Mouse (Mus musculus): ENCODE measurements around the gene Tasp1. TPM values are rescaled to one million over a fixed set of nuclear protein-coding genes. Genes with fewer than 3 reads are reported as not detected.

Gene Tasp1
- polyA plus RNA-seq, 2 experiments = 6.1 to 13.9 TPM

DNA sequence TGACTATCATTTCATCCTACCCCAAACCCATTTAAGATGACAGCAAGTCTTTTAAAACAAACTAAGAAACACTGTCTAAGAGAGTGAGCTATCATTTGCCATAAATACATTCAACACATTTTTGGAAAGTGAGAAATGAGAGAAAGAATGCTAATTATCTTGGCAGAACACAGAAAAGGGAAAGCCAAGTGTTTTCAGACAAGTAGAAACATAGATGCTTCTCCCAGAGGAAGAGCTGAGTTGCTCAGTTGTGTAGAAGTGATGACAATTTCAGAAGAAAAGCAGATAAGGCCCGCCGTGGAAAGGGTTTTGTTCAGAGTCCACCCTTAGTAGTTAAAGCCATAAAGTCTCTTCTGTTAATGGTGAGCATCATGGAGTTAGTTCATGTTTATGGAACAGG is 281.7 kb downstream of the Tasp1 start:
- WGBS (ENCODE audit: insufficient replicate concordance) = 47% methylated on average over 2 of the region's 2 CpGs
- Histone ChIP-seq H3K4me1 (replicated peaks; ENCODE audit: control insufficient read depth in 2 of 2, insufficient read depth in 2 of 2, low read length in 1 of 2) (no peaks in the 10 kb centered on the region), H3K36me3 (replicated peaks; ENCODE audit: control insufficient read depth, insufficient read depth, low read depth) (no peaks in the 10 kb centered on the region), H3K27me3 (ENCODE audit: control insufficient read depth, insufficient read depth, low read length) (no peaks in the 10 kb centered on the region), H3K9ac (replicated peaks) (no peak overlapping the region), H3K9me3 (ENCODE audit: control insufficient read depth, low read length) (no peaks in the 10 kb centered on the region), H3K27ac (no peak overlapping the region), H3K4me3 (ENCODE audit: insufficient read depth in 1 of 2, low read depth in 2 of 2, low read length in 2 of 2) (no peak overlapping the region), H3K4me2 (ENCODE audit: low read depth) (no peak overlapping the region)
- no peak for ATAC-seq (ENCODE audit: insufficient read depth)
- TF ChIP-seq CTCF (IDR thresholded peaks at IDR 0.05; ENCODE audit: low read depth) (no peak), EP300 (IDR thresholded peaks at IDR 0.05; ENCODE audit: low read depth) (no peak)
- DNase-seq (ENCODE audit: low read depth in 3 of 3, low spot score in 3 of 3) = no peak

DNA sequence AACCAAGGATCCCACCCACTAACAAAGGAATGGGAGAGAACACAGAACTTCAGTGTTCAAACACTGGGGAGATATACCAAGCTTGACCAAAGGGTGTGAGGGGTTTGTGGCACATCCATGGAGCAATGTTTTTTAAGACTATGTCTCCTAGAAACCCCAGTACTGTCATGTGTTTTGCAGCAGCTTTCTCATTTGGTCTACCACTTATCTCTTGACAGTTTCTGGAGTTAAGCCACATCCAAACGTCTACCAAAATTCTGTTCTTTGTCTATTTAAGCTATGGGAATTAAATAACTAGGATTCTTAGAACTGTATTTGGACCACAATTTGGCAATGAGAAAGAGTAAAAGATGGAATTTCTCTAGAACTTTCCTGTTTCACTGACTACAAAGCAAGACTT is 282.1 kb downstream of the Tasp1 start:
- no peak for ATAC-seq (ENCODE audit: insufficient read depth)
- H3K4me2 ChIP-seq (ENCODE audit: low read depth) = no peak overlapping the region
- H3K9ac ChIP-seq (replicated peaks) = no peak overlapping the region
- H3K27ac ChIP-seq = no peak overlapping the region
- no peaks in the 10 kb centered on the region for H3K27me3 ChIP-seq (ENCODE audit: control insufficient read depth, insufficient read depth, low read length)
- no peaks in the 10 kb centered on the region for H3K4me1 ChIP-seq (replicated peaks; ENCODE audit: control insufficient read depth in 2 of 2, insufficient read depth in 2 of 2, low read length in 1 of 2)
- 26% methylated on average over 1 of the region's 1 CpGs for WGBS (ENCODE audit: insufficient replicate concordance)
- no peak for TF ChIP-seq CTCF (IDR thresholded peaks at IDR 0.05; ENCODE audit: low read depth)
- TF ChIP-seq EP300 (IDR thresholded peaks at IDR 0.05; ENCODE audit: low read depth) = no peak
- H3K9me3 ChIP-seq (ENCODE audit: control insufficient read depth, low read length) = no peaks in the 10 kb centered on the region
- no peak for DNase-seq (ENCODE audit: low read depth in 3 of 3, low spot score in 3 of 3)
- H3K36me3 ChIP-seq (replicated peaks; ENCODE audit: control insufficient read depth, insufficient read depth, low read depth) = no peaks in the 10 kb centered on the region
- no peak overlapping the region for H3K4me3 ChIP-seq (ENCODE audit: insufficient read depth in 1 of 2, low read depth in 2 of 2, low read length in 2 of 2)

Other genes with a start within 250 kb of the Tasp1 start
- gene Gm17374, start 85.2 kb upstream of the Tasp1 start, polyA plus RNA-seq (2012; rRNA removed) = not detected in 2 replicates
- gene Gm17374, start 85.2 kb upstream of the Tasp1 start, polyA plus RNA-seq (2014; fragmentation: Nextera tagmentation; extraction: Ambion mirVana) = not detected in 2 replicates
- gene Esf1, start 103.8 kb upstream of the Tasp1 start, polyA plus RNA-seq (2012; rRNA removed) = 2.6 and 5.8 TPM in 2 replicates
- gene Esf1, start 103.8 kb upstream of the Tasp1 start, polyA plus RNA-seq (2014; fragmentation: Nextera tagmentation; extraction: Ambion mirVana) = 8.0 and 8.9 TPM in 2 replicates
- gene Ndufaf5, start 103.8 kb upstream of the Tasp1 start, polyA plus RNA-seq (2012; rRNA removed) = 3.0 and 4.4 TPM in 2 replicates
- 7.7 and 8.3 TPM in 2 replicates for gene Ndufaf5, start 103.8 kb upstream of the Tasp1 start, polyA plus RNA-seq (2014; fragmentation: Nextera tagmentation; extraction: Ambion mirVana)

All from liver, embryonic 14.5 days (tissue).